Comparison of ENCODE assay signal across 8 mouse cellular contexts in the genomic region with DNA sequence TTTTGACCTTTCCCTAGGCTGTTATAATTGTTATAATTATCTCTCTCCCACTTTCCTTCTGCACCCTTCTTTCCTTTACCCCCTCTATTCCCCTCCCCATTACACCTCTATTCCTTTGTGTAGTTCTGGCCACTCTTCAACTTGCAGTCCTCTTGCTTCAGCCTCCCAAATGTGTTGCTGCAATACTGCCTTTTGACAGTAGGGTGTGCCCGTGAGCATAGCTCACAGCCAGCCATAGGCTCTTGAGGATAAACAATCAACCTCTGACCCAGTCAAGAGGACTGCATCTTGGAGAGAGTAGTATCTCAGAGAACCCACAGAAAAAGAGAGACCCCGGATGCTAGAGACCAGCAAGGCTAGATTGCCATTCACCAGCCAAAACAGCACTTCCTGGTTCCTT.
DNase-seq lines count a peak whose midpoint lies in the region; ATAC-seq and TF ChIP-seq lines count a peak whose summit lies in the region.

No protein-coding gene starts in this region.

- 31% methylated on average over 2 of the region's 2 CpGs for WGBS in midbrain, embryonic 11.5 days
- 45% methylated on average over 2 of the region's 2 CpGs for WGBS in midbrain, embryonic 15.5 days

- no peaks in the 10 kb centered on the region for H3K36me3 ChIP-seq in midbrain, embryonic 11.5 days (ENCODE audit: control insufficient read depth, insufficient read depth, low read length)
- H3K36me3 ChIP-seq in midbrain, embryonic 15.5 days (replicated peaks) = no peaks in the 10 kb centered on the region

- no peak overlapping the region for H3K27ac ChIP-seq in midbrain, embryonic 11.5 days (ENCODE audit: low read depth, low read length)
- no peak overlapping the region for H3K27ac ChIP-seq in midbrain, embryonic 15.5 days
- H3K27ac ChIP-seq in cortical plate, adult 2 months (ENCODE audit: insufficient read depth, low read length) = no peak overlapping the region

- TF ChIP-seq POLR2A in cortical plate, adult 2 months (IDR thresholded peaks at IDR 0.05; ENCODE audit: extremely low read depth, insufficient read depth, low read length) = no peak

- H3K4me2 ChIP-seq in midbrain, embryonic 11.5 days = no peak overlapping the region
- H3K4me2 ChIP-seq in midbrain, embryonic 15.5 days = no peak overlapping the region

- no peaks in the 10 kb centered on the region for H3K27me3 ChIP-seq in midbrain, embryonic 11.5 days (ENCODE audit: control insufficient read depth, insufficient read depth, low read length)
- no peaks in the 10 kb centered on the region for H3K27me3 ChIP-seq in midbrain, embryonic 15.5 days (replicated peaks)

- no peaks in the 10 kb centered on the region for H3K4me1 ChIP-seq in midbrain, embryonic 11.5 days (ENCODE audit: control insufficient read depth, insufficient read depth, low read length)
- no peaks in the 10 kb centered on the region; the same call in 1 of the 2 replicates for H3K4me1 ChIP-seq in midbrain, embryonic 15.5 days
- no peaks in the 10 kb centered on the region for H3K4me1 ChIP-seq in cortical plate, adult 2 months (ENCODE audit: control insufficient read depth, insufficient read depth, low read length)

- ATAC-seq in midbrain, embryonic 11.5 days (ENCODE audit: low FRiP score) = no peak
- ATAC-seq in midbrain, embryonic 15.5 days (replicated peaks) = no peak
- ATAC-seq in megakaryocyte-erythroid progenitor cell, adult 5-6 weeks (replicated peaks; ENCODE audit: low FRiP score, low TSS enrichment, poor library complexity, severe bottlenecking) = 0 out of 2 replicates have a peak, but pooled peaks have one; percentile 47

- H3K9me3 ChIP-seq in midbrain, embryonic 11.5 days (ENCODE audit: control insufficient read depth, low read length) = no peaks in the 10 kb centered on the region; the same call in 1 of the 2 replicates
- H3K9me3 ChIP-seq in midbrain, embryonic 15.5 days = no peaks in the 10 kb centered on the region

- H3K4me3 ChIP-seq in midbrain, embryonic 11.5 days (ENCODE audit: low read depth, low read length) = no peak overlapping the region
- H3K4me3 ChIP-seq in midbrain, embryonic 15.5 days = no peak overlapping the region
- H3K4me3 ChIP-seq in cortical plate, adult 2 months (ENCODE audit: insufficient read depth, low read length) = no peak overlapping the region

- DNase-seq in cerebellum, postnatal 14 days = peak; percentile 22 to 32
- DNase-seq in cerebellum, adult 9-10 months = no peak
- peak; percentile 87 for DNase-seq in midbrain, embryonic 11.5 days (ENCODE audit: low spot score, missing footprints)
- DNase-seq in layer of hippocampus, adult 9-10 months (ENCODE audit: low spot score) = no peak
- no peak for DNase-seq in testis, postnatal 10 days (ENCODE audit: low spot score)

- no peak overlapping the region for H3K9ac ChIP-seq in midbrain, embryonic 11.5 days (ENCODE audit: low read length)
- H3K9ac ChIP-seq in midbrain, embryonic 15.5 days = no peak overlapping the region

- peak; percentile 48 for TF ChIP-seq CTCF in cortical plate, adult 2 months (IDR thresholded peaks at IDR 0.05; ENCODE audit: extremely low read depth, insufficient read depth, low read length)

Comparison
In these comparisons a context has a peak if more than half of its experiments do, and no peak if none do; other contexts are left out.
1. DNase-seq: peak in cerebellum, postnatal 14 days (2 of 2) and midbrain, embryonic 11.5 days (single experiment); none in cerebellum, adult 9-10 months (single experiment), layer of hippocampus, adult 9-10 months (single experiment) and testis, postnatal 10 days (single experiment).